Mouse (Mus musculus): Measurements from ENCODE around the gene Stat4.

The Stat4 gene

DNA sequence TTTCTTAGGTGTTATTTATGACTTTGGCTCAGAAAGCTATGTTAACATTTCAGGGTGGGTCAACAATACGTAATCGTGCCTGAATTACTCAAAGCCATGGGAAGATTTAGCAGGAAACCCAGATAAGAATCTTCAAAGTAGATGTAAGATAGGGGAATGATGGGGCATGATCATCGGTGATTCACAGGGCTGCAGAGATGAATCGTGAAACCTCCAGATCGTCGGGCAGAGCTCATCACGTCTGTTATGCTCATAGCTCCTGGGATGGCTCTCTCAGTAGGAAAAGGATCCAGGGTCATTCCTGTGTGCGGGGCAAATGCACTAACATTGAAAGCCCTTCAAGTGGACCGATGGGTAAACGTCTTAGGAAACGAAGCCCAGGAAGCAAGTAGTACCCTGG is 120.3 kb downstream of the Stat4 start:
- DNase-seq (ENCODE audit: low spot score) = no peak

DNA sequence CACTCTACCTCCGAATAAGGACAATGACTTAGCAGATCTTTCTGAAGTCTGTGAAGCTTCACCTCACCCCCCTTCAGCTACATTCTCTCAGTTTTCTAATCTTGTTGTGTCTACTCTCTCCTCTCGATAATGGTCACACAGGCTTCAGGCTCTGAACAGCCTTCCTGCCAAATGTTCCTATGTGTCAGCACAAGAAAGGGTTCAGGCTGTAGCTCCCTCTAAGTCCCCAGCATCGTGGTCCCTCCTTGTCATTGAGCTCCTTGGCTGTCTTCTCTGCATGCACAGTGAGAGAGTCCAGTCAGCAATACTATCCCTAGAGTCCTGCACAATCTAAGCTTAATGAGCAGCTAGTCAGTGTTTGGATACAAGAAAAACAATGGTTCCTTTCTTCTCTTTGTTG is 124.3 kb downstream of the Stat4 start:
- no peak for DNase-seq (ENCODE audit: low spot score)

DNA sequence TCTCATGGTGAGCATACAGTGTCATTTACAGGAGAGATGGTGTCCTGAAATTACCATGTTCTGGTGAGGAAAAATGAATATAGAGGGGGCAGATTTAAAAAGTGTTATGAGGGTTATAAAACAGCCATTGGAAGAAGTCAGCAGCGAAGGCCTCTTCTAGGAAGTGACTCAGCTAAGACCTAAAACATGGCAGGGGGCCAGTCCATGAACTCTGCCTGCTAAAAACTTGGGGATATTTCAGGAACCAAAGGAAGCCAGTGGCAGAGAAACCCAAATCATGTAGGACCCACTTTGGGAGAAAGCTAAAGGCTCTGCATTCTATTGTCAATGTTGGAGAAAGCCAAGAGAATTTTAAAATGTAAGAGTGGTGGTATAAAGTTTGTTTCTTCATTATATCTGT is 125.4 kb downstream of the Stat4 start:
- DNase-seq (ENCODE audit: low spot score) = no peak

DNA sequence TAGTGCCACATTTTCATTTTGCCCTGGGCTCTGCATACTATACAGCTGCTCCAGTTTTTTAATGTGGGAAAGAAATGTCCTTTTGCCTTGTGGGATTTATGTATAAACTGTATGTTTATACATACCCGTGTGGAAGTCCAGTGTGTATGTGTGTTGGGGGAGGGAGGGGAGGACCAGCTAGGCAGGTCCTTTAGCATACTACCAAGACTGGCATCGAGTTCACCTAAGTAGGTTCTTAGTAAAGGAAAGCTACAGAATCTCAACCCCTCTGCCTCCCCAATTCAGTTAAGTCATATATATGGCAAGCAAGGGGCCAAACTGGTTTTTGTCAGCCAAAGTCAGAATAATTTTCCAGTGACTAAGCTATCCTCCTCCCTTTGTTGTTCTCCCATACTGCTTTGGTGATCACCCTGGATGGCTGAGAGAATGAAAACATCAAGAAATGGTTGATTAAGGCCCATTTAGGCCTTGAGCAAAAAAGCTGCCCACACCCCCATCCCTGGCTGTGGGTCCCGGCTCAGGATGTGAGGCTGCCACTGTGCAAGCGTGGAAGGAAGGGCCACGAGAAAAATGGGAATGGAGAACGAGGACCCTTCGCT is 126.2 kb downstream of the Stat4 start:
- no peak for DNase-seq (ENCODE audit: low spot score)

DNA sequence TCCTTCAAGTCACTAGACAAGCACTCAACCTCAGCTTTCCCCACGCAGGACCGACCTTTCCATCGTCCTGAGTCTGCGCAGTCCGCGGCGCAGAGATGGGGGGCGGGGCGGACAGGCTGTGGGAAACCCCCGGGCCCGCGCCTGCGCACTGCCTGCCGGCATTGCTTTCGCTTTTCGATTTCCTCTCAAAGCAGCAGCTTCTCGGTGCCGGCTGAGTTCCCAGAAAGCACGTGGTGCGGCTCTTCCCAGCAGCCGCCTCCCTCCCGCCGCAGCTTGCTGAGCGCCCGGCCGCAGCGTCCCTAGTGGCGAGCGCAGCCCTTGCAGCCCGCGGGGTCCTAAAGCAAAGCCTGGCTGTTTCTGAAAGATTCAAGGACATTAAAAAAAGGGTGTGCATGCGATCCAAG is 126.7 kb downstream of the Stat4 start:
- peak; percentile 99 for DNase-seq (ENCODE audit: low spot score)

DNA sequence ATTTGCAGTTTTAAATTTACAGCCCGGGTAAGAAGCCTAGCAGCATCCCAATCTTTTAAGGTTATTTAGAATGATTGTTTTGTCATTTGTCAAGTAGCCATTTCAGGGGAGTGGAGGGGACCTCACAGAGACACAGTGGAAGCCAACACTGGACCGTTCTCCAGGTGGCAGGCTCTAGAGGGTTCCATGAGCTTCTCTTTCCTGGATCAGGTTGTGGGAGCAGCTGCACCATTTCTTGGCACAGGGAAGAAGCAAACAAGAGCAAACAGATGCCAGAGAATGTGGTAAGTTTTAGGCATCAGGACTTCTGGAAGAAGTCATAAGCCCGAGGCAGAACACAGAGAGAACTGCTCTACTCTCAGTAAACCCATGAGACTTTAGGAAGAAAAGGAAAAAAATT is 129.5 kb downstream of the Stat4 start:
- DNase-seq (ENCODE audit: low spot score) = no peak

DNA sequence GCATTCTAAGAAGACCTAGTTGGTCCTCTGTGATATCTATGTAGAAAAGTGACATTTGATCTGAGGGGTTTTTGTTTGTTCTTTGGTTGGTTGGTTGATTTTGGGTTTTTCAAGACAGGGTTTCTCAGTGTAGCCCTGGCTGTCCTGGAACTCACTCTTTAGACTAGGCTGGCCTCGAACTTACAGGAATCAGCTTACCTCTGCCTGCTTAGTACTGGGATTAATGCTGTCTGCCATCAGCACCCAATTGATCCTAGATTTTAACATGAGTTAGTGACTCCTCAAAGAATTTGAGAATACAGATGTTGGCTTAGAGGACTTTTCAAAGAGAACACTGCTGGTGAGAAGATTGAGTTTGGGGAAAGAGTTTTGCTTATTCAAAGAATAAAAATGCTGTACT is 130.8 kb downstream of the Stat4 start:
- no peak for DNase-seq (ENCODE audit: low spot score)

DNA sequence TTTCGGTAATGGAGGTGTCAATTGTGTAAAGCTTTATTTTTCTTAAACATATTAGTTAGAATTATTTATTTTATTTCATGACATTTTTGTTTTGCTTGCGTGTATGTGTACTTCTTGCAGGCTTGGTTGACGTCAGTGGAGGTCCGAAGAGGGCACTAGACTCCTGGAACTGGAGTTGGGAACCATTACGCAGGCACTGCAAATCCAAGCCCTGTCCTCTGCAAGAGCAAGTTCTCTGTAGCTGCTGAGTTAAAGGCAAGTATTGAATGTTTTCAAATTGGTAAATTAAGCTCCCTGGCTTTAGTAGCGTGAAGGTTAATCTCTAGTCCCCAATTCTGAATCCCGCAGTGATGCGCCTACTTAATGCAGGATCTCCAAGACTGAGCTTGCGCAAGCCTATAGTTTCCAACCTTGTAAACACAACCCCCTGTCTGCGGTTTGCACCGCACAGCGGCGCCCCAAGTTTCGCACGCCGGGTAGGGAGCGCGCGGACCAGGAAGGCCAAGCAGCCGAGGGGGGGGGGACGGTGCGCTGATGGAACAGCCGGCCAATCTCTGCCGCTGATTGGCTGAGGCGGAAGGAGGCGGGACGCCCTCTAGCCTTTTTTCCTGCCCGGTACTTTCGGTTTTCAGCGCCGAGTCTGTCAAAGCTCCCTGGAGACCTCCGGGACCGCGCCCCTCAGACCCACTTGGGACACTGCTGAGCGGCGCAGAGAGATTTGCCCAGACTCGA is 132.1 kb downstream of the Stat4 start, which contains the start of gene Stat1:
Stat1 (plus strand) TSS at position 581 of the 732 bp plus-strand sequence.
- peak; percentile 91 for DNase-seq (ENCODE audit: low spot score)

DNA sequence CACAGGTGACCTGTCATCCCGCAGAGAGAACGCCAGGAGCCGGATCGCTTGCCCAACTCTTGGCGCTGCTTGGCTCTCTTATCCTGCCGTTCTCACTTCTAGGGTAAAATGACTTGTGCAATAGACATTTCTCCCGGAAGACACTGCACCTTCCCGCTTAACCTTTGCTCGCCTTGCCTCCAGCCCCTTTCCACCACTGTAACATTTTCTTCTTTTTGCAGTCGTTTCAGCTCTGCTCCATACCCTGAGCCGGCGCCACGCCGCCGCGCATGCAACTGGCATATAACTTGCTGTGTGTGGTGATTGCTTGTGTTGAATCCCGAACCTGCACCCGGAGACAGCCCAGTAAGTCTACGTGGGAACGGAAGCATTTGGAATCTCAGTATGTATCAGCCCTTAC is 132.7 kb downstream of the Stat4 start:
- peak; percentile 46 for DNase-seq (ENCODE audit: low spot score)

DNA sequence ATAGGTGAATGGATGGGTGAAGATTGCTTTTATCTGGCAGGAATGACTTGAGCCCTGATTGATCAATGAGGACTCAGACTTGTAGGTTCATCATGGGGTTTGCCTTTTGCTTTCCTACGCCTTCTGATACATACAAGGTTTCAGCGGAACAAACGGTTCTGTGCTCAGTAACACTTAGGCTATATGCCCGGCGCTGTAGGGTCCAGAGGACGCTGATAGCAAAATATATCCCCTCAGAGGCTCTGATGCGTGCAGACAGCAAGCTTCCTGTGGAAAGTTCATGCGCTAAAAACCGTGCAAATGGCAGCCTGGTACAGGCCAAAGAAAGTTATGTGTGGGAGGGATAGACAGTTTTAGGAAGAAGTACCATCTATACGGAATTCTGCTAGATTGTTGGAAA is 133.2 kb downstream of the Stat4 start:
- DNase-seq (ENCODE audit: low spot score) = no peak

DNA sequence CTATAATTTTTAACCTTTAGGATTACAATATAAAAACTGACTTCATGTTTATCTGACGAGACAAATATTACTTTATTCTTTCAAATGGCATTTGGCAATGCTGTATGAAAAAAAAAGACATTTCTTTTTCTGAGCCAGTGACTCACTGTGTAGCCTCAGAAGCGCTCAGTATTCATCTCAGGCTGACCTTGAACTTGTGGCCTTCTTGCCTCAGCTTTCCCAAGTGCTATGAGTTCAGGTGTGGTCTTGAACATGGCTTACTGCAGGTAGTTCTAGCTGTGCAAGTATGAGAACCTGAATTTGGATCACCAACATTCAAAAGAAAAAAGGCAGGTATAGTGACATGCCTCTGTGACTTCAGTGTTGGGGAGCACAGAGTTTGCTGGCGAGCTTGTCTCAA is 134.1 kb downstream of the Stat4 start:
- no peak for DNase-seq (ENCODE audit: low spot score)

DNA sequence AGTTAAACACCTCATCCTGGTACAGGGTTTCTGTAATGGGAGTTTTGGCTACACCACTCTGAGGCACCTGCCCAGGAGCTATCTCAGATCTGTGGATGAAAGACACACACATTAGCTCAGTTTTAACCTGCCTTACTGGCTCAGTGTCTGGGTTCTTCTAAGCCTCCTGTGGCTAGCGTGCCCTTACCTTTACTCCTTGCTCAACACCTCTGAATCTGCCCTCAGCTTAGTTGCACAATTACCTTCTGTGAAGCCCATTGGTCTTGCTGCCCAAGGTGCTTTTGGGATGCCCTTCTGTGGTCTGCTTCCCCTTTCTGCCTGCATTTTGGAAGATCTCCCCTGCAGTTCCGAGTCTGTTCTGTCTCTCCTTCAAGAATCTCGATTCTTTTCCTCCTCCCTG is 137.9 kb downstream of the Stat4 start:
- DNase-seq (ENCODE audit: low spot score) = no peak

DNA sequence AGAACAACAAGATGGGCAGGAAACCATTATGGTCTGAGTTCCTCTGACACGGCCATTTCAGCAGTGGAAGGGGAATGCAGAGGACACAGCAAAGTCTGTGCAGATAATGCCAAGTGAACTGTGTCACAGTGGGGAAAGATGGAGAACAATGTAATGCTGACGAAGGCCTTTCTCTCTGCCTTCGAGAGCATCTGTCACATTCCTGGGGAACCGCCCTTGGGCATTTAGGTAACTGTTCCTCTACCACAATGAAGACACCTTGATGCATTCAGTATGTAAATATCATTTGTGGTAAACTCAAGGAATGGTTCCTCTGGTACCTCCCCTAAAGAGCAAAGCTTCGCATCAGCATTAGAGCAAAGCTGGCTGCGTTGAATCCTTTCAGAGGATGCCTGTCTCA is 140.4 kb downstream of the Stat4 start:
- no peak for DNase-seq (ENCODE audit: low spot score)

DNA sequence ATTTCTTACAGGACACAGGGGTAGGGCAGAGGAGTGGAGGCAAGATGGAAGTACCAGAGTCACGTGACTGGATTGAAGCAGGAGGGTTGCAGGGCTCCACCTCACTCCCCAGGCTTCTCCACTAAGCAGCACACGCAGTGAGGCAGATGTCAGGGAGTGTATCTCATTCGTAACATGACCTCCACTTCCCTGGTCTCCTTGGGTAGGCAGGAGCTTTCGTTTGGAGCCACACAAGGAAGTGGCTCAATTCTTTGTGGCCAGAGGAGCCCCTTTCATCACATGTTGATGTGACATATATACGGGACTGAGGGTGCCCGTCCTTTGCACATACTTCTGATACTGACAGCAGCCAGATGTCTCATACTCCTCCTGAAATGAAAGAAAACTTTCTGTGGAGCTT is 142.8 kb downstream of the Stat4 start:
- DNase-seq (ENCODE audit: low spot score) = no peak

DNA sequence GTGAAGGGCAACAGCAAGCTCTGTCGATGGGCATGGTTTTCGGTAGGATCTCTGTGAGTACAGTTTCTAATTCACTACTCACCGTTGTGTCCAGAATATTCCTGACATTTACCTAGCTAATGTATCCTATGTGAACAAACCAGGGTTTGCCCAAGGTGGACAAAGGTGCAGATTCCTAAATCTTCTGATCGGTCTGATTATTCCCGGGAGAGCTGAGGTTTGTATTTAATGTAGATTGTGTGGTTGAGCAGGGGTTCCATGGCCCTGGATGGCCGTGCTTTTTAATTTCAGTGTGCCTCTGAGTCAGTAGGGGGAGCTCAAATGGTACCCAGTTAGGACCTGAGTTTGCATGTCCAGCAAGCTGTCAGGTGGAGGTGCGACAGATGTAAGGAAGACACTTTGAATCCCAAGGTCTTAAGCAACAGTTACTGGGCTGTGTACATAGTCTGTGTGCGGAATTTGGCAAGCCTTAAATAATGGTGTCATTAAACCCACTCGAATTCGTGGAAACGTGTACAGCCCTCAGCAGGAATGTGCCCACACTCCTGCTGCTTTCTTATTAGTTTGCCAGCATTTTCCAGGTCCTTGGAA is 144.9 kb downstream of the Stat4 start:
- DNase-seq (ENCODE audit: low spot score) = no peak

DNA sequence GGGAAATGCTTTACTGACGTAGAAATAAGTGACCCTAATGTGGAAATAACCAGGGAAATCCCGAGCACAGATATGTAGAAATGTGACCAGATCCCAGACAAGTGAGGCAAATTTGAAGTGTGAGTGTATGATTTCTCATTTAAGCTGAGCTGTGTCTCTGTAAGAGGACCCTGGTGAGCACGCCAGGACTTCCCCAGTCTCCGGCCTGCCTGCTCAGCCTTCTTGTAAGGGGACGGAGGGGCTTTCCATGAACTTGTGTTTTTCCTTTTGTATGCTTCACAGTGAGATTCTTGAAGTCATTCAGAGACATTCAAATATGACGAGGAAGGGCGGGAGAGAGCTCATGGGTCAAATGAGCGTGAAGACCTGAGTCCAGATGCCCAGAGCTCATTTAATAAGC is 146.3 kb downstream of the Stat4 start:
- no peak for DNase-seq (ENCODE audit: low spot score)

DNA sequence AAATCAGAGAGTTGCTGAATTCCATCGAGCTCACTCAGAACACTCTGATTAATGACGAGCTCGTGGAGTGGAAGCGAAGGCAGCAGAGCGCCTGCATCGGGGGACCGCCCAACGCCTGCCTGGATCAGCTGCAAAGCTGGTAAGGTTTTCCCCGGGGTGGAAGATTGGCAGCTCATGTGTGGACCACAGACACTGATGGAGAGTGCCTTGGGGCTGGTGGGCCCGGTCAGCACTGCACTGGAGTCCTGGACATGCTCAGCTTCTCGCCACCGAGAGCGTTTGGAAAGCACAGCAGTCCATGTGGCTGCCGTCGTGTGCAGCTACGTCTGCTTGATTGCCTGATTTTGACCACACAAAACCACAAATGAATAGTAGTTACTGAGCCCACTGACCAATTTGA is 150.3 kb downstream of the Stat4 start:
- DNase-seq (ENCODE audit: low spot score) = no peak

DNA sequence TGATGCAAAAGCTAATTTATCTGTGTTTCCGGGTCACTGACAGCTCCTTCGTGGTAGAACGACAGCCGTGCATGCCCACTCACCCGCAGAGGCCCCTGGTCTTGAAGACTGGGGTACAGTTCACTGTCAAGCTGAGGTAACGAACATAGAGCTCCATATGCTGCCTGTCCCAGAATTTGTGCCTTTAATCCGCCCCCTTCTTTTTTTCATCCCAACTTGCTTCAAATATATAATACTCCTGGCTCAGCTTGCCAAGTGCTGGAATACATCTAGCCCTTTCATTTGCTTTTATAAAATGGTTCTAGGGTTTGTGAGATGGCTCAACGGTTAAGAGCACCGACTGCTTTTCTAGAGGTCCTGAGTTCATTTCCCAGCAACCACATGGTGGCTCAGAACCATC is 153.6 kb downstream of the Stat4 start:
- no peak for DNase-seq (ENCODE audit: low spot score)

DNA sequence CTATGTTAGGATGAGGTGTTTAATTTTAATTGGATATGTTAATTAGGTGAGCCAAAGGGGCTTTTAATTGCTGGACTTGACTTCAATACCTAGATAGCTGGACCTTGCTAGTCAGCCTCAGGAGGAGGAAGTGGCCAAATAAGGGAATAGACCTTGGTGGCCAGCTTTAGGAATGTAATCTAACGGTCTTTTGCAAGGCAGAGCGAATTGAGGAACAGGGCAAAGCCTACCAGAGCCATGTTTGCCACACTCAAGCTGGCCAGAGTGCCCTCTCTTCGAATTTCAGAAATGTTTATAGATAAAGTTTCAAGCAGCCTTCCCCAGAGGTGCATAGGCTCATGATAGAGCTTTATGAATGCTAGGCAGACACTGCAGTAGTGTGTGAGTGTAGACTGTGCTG is 154.5 kb downstream of the Stat4 start:
- DNase-seq (ENCODE audit: low spot score) = no peak

DNA sequence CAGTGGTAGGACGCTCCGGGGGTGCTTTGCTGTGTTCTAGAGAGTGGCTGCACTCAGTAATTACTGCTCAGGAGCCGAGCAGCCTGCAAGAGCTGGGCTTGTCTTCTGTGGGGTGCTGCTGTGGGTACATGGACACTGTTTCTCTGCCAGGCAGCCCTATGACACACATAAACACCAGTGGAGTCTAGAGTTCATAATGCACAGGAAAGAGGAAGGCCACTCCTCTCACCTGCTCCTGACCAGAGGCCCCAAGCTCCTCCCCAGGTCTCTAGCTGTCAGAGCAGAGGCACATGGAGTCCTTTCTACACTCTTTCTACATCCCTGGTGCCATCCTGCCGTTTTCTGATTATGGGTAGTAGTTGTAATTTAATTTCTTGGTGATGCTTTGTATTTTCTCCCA is 155.2 kb downstream of the Stat4 start:
- DNase-seq (ENCODE audit: low spot score) = no peak

DNA sequence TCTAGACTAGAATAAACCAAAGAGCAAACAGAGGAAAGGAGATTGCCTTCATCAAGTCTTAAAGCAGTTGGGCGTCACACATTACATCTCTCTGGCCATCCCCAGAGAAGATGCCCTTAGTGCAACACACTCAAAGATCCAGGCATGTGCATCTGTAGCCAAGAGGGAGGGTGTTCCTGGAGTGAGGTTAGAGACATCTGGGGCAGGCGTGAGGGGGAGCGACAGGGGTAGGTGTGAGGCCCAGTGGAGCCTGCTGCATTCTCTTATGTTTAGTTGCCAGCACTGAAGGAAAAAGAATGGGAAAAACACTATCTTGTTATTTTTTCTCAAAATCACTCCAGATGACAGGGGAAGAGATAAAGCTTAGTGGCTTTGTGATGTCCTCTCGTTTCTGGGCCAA is 156.2 kb downstream of the Stat4 start:
- DNase-seq (ENCODE audit: low spot score) = no peak

DNA sequence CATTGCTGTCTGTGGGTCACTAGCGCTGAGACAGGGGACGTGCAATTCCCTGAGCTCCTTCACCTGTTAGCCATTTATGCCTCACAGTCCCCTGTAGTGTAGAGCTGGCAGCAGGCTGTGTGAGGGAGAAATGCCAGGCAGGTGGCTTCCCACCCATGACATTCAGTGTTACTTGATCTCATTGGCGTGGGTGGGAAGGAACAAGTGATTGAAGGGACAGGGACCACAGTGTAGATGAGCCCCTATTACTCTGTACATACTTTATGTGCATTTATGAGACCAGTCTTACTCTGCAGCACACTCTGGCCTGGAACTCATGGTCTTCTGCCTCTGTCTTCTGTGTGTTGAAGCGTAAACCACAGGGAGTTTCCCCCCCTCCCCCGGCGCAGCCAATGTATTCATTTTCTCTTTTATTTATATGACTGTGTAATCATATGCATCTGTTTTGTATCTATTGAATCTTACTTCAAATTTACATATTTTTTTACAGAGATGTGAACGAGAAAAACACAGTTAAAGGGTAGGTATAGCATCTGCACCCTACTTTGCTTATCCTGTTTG is 156.7 kb downstream of the Stat4 start:
- DNase-seq (ENCODE audit: low spot score) = no peak

DNA sequence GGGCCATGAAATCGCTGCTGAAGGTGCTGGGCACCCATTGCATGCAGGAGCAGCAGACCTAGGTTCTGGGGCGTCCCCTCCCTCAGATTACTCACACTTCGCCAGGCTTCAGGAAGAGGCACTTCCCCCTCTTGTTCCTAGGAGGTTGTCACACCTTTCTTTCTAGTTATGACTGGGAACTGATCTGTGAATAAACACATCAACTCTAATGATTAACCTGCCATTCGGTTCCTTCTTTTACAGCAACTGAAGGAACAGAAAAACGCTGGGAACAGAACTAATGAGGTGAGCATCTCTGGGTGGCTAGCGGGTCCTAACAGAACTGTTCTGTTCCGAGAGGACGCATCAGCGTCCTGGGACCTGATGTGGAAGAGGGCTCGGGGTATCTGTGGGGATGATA is 158.0 kb downstream of the Stat4 start:
- DNase-seq (ENCODE audit: low spot score) = no peak

All from testis, postnatal 10 days (tissue).